Comparison of ENCODE assay signal across 25 mouse cellular contexts in the genomic region with DNA sequence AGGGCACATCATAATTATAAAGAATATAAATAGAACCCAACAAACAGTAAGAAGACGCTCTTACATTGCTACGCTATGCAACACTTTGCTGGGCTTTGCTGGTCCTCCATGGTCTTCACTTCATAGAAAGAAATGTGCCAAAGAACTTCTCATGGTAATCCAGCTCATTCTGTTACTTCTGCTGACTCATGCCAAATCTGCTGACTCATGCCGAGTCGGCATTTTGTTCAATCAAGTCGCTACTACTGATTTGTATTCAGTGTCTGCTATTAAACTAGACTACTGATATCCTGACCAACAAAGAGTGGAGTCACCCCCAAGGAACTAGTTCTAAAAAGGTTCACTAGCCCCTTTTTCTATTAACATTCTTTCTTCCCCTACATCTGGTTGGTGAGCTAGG. TPM values are rescaled to one million over a fixed set of nuclear protein-coding genes. Genes with fewer than 3 reads are reported as not detected.
DNase-seq lines count a peak whose midpoint lies in the region; ATAC-seq and TF ChIP-seq lines count a peak whose summit lies in the region.
"Had no signal": no experiment of that assay in that cellular context is flagged by ENCODE, and none has a peak within 500 bp of the region (broad histone marks: within the 10 kb centered on the region; RNA-seq: fewer than 3 reads in every experiment).

No protein-coding gene starts in this region.

- H3K4me3 ChIP-seq in CH12.LX (replicated peaks in 1 of 3; ENCODE audit: low read depth in 2 of 3, low read length in 2 of 3, poor library complexity in 1 of 3) (no peak overlapping the region), ES-E14 (ENCODE audit: insufficient read depth in 1 of 2, low read depth in 1 of 2, low read length in 2 of 2, poor library complexity in 1 of 2, severe bottlenecking in 1 of 2) (no peak overlapping the region)
- H3K4me3 ChIP-seq in kidney, embryonic 14.5 days (ENCODE audit: low read length): no peak overlapping the region
- H3K4me3 ChIP-seq: embryonic facial prominence, embryonic 10.5 days; forebrain, embryonic 10.5 days; gastrocnemius, adult 2 months; heart, embryonic 13.5 days; hindbrain, embryonic 12.5 days had no signal

- in situ Hi-C loops in CH12.LX (cut with MboI; ENCODE audit: low pct_ligation_motif_present, low pct_unique_long_range_greater_than_20kb, low sequenced_read_pairs): no loop called here
- in situ Hi-C loops in ES-E14 (cut with MboI; ENCODE audit: low sequenced_read_pairs in 2 of 2, unreplicated experiment in 2 of 2): no loop called here

- DNase-seq in CH12.LX (ENCODE audit: extremely low read depth) (no peak), ES-E14 (ENCODE audit: low read depth, low spot score) (peak; percentile 26), WW6 (ENCODE audit: low read depth, low spot score) (peak; percentile 13)
- DNase-seq in right cerebral cortex, adult 18-20 months: no peak
- DNase-seq in urinary bladder, adult 18-20 months (ENCODE audit: low spot score in 2 of 2): no peak
- DNase-seq: adrenal gland, adult 8-10 months; cerebellum, adult 18-20 months; cerebellum, adult 9-11 months; cerebellum, postnatal 36 days; gastrocnemius, adult 2 months; gastrocnemius, postnatal 25 days; heart, postnatal 4 days; kidney, adult 11 months; kidney, adult 9 months had no signal

- H3K79me2 ChIP-seq in CH12.LX (replicated peaks; ENCODE audit: control insufficient read depth, extremely low read depth, insufficient read depth, poor library complexity, severe bottlenecking): no peaks in the 10 kb centered on the region

- H3K9me3 ChIP-seq in CH12.LX (replicated peaks; ENCODE audit: low read length) (peaks cover 51% of the 10 kb centered on the region), ES-E14 (ENCODE audit: control insufficient read depth, insufficient read depth, low read depth, low read length) (peaks cover 3% of the 10 kb centered on the region)
- H3K9me3 ChIP-seq in kidney, embryonic 14.5 days (ENCODE audit: control insufficient read depth, low read length): no peaks in the 10 kb centered on the region
- H3K9me3 ChIP-seq: embryonic facial prominence, embryonic 10.5 days; forebrain, embryonic 10.5 days; heart, embryonic 13.5 days; hindbrain, embryonic 12.5 days had no signal

- H3K36me3 ChIP-seq in CH12.LX (replicated peaks in 1 of 2; ENCODE audit: control insufficient read depth in 1 of 2, insufficient read depth in 1 of 2, low read length in 1 of 2) (no peaks in the 10 kb centered on the region), ES-E14 (ENCODE audit: control insufficient read depth, insufficient read depth, low read length, poor library complexity, severe bottlenecking) (no peaks in the 10 kb centered on the region)
- H3K36me3 ChIP-seq in kidney, embryonic 14.5 days (ENCODE audit: control insufficient read depth, insufficient read depth, low read length): no peaks in the 10 kb centered on the region
- H3K36me3 ChIP-seq: embryonic facial prominence, embryonic 10.5 days; forebrain, embryonic 10.5 days; heart, embryonic 13.5 days; hindbrain, embryonic 12.5 days had no signal

- TF ChIP-seq EP300 in CH12.LX (IDR thresholded peaks at IDR 0.05; ENCODE audit: low read length): no peak

- H3K9ac ChIP-seq in CH12.LX (ENCODE audit: insufficient read depth, low read depth) (no peak overlapping the region), ES-E14 (ENCODE audit: insufficient read depth, low read depth, low read length, poor library complexity, severe bottlenecking) (no peak overlapping the region)
- H3K9ac ChIP-seq in kidney, embryonic 14.5 days (ENCODE audit: low read depth, low read length): no peak overlapping the region
- H3K9ac ChIP-seq: heart, embryonic 13.5 days; hindbrain, embryonic 12.5 days had no signal

- dilution Hi-C loops in CH12.LX (cut with MboI; ENCODE audit: extremely low pct_ligation_motif_present, extremely low pct_unique_long_range_greater_than_20kb, low sequenced_read_pairs): no loop called here

- H3K4me1 ChIP-seq in CH12.LX (ENCODE audit: control insufficient read depth in 1 of 2, insufficient read depth in 2 of 2): no peaks in the 10 kb centered on the region
- H3K4me1 ChIP-seq in ES-E14 (ENCODE audit: control insufficient read depth in 2 of 2, insufficient read depth in 2 of 2, low read length in 2 of 2, poor library complexity in 1 of 2): peaks cover 0 to 4% of the 10 kb centered on the region in 2 experiments; a peak in 2 of 4 replicates
- no peaks in the 10 kb centered on the region for H3K4me1 ChIP-seq in kidney, embryonic 14.5 days (ENCODE audit: control insufficient read depth, insufficient read depth, low read length)
- H3K4me1 ChIP-seq: heart, embryonic 13.5 days had no signal

- no peak for TF ChIP-seq CTCF in CH12.LX (conservative IDR thresholded peaks at IDR 0.05 in 1 of 2, IDR thresholded peaks at IDR 0.05 in 1 of 2; ENCODE audit: low read depth in 2 of 2, low read length in 2 of 2)

- H3K27me3 ChIP-seq in CH12.LX (replicated peaks): no peaks in the 10 kb centered on the region
- H3K27me3 ChIP-seq in kidney, embryonic 14.5 days (ENCODE audit: control insufficient read depth, insufficient read depth, low read length): no peaks in the 10 kb centered on the region
- H3K27me3 ChIP-seq: heart, embryonic 13.5 days; hindbrain, embryonic 12.5 days had no signal

- H3K27ac ChIP-seq in CH12.LX (ENCODE audit: insufficient read depth, low read depth) (no peak overlapping the region), ES-E14 (ENCODE audit: insufficient read depth, low read depth, low read length, poor library complexity, severe bottlenecking) (peak overlapping the region; percentile 31; the same call in 1 of the 2 replicates)
- H3K27ac ChIP-seq in kidney, embryonic 14.5 days (ENCODE audit: low read depth, low read length): no peak overlapping the region
- H3K27ac ChIP-seq: embryonic facial prominence, embryonic 10.5 days; forebrain, embryonic 10.5 days; gastrocnemius, adult 2 months; heart, embryonic 13.5 days; hindbrain, embryonic 12.5 days; hindbrain, postnatal 0 days had no signal

- no peak for TF ChIP-seq POLR2A in CH12.LX (IDR thresholded peaks at IDR 0.05; ENCODE audit: low read depth, low read length)

- no peak for TF ChIP-seq RAD21 in CH12.LX (IDR thresholded peaks at IDR 0.05; ENCODE audit: low read depth, low read length)

- 97% methylated on average over 5 of the region's 5 CpGs for WGBS in kidney, embryonic 14.5 days

- no peak for ATAC-seq in erythroid progenitor cell, adult 5-6 weeks (replicated peaks; ENCODE audit: low FRiP score, poor library complexity, severe bottlenecking)
- no peak for ATAC-seq in kidney, embryonic 14.5 days (ENCODE audit: low FRiP score, low TSS enrichment)
- ATAC-seq: forebrain, embryonic 14.5 days; hindbrain, postnatal 0 days had no signal

- H3K4me2 ChIP-seq in CH12.LX (ENCODE audit: insufficient read depth, low read depth, poor library complexity, severe bottlenecking): no peak overlapping the region
- H3K4me2 ChIP-seq in kidney, embryonic 14.5 days (replicated peaks; ENCODE audit: low read depth, low read length): no peak overlapping the region
- H3K4me2 ChIP-seq: heart, embryonic 13.5 days; hindbrain, embryonic 12.5 days had no signal

TF ChIP-seq in CH12.LX, 34 proteins besides CTCF, POLR2A, EP300 and RAD21:
- TF ChIP-seq MAZ (IDR thresholded peaks at IDR 0.05; ENCODE audit: low read depth, low read length) (no peak), MAFK (IDR thresholded peaks at IDR 0.05; ENCODE audit: insufficient replicate concordance, low read length) (peak; percentile 77)

TF ChIP-seq in ES-E14, 5 proteins besides CTCF, POLR2A, EP300 and RAD21:
- no peak for TF ChIP-seq HCFC1 (IDR thresholded peaks at IDR 0.05; ENCODE audit: borderline replicate concordance, insufficient read depth, low read length)
- peak; percentile 100 for TF ChIP-seq MAFK (IDR thresholded peaks at IDR 0.05; ENCODE audit: insufficient read depth, low read depth, low read length)
- TF ChIP-seq CHD2 (IDR thresholded peaks at IDR 0.05; ENCODE audit: low read depth, low read length): no peak
- no peak for TF ChIP-seq ZC3H11A (IDR thresholded peaks at IDR 0.05; ENCODE audit: borderline replicate concordance, low read depth, low read length)

RNA-seq across cellular contexts. Expression of gene Irx6, which starts 40.9 kb away (rescaled TPM):
- total RNA-seq in CH12.LX (2012; rRNA removed) (not detected in 2 replicates), CH12.LX (2014; rRNA removed) (not detected in 2 replicates), ES-E14 (2012; rRNA removed) (not detected in 2 replicates)
- polyA plus RNA-seq in CH12.LX (2012; ENCODE audit: insufficient read length, low read depth): not detected in 2 replicates
- total RNA-seq in erythroid progenitor cell, adult 5-6 weeks (2015; ENCODE audit: low replicate concordance): not detected in 2 replicates
- total RNA-seq in erythroid progenitor cell, adult 5-6 weeks (2017; ENCODE audit: low replicate concordance): not detected in 2 replicates
- not detected in 2 replicates for polyA plus RNA-seq in kidney, embryonic 14.5 days (2014; fragmentation: Nextera tagmentation; extraction: Ambion mirVana)
- total RNA-seq: adrenal gland, adult 8-10 months; adrenal gland, postnatal 4 days; gastrocnemius, adult 2 months; gastrocnemius, postnatal 25 days; granulocyte monocyte progenitor cell, adult 5-6 weeks; heart, postnatal 4 days had no signal
- polyA plus RNA-seq: intestine, embryonic 14.5 days had no signal

Comparison
In these comparisons a context has a peak if more than half of its experiments do, and no peak if none do; other contexts are left out.
1. DNase-seq: peak in ES-E14 (single experiment) and WW6 (single experiment); none in CH12.LX (single experiment), right cerebral cortex, adult 18-20 months (single experiment) and urinary bladder, adult 18-20 months (0 of 2).